Mouse (Mus musculus) layer of hippocampus, adult 18-20 months (tissue): ENCODE results near the gene Atp9a. TPM values are rescaled to one million over a fixed set of nuclear protein-coding genes. Genes with fewer than 3 reads are reported as not detected.

Experiments used
- DNase-seq, 2 experiments: peaks; one replicate each; pipeline ENCODE4 v3.0.0; 2022; ENCODE audit warnings: low spot score in 2 of 2
- total RNA-seq, 2 experiments: library from RNA; stranded (reverse); gene quantifications; 2 replicates each; pipeline ENCODE4 v1.2.3; 2021

The Atp9a gene
- total RNA-seq, 2 experiments from 2014 or later, result 366 to 370 TPM

- no peak for DNase-seq
Observed at GRCm38 (mm10) chr2:168648171-168648570, 94.0 kb downstream of the Atp9a start.

- no peak for DNase-seq
Observed at GRCm38 (mm10) chr2:168644855-168645254, 97.4 kb downstream of the Atp9a start.

GRCm38 (mm10) chr2:168643524-168644177 is 98.6 kb downstream of the Atp9a start:
- no peak for DNase-seq

- DNase-seq, result no peak
Observed at GRCm38 (mm10) chr2:168642187-168642586, 100.0 kb downstream of the Atp9a start.

- DNase-seq, result no peak
Observed at GRCm38 (mm10) chr2:168640460-168640859, 101.7 kb downstream of the Atp9a start.

- no peak for DNase-seq
Observed at GRCm38 (mm10) chr2:168634881-168635280, 107.3 kb downstream of the Atp9a start.

GRCm38 (mm10) chr2:168633301-168633816 is 108.8 kb downstream of the Atp9a start:
- DNase-seq, result no peak

- no peak for DNase-seq
Observed at GRCm38 (mm10) chr2:168632543-168632942, 109.7 kb downstream of the Atp9a start.

GRCm38 (mm10) chr2:168628787-168629186 is 113.4 kb downstream of the Atp9a start:
- peak; percentile 39 to 82 for DNase-seq

GRCm38 (mm10) chr2:168627829-168628770 is 114.1 kb downstream of the Atp9a start:
- no peak for DNase-seq

GRCm38 (mm10) chr2:168626385-168626784 is 115.8 kb downstream of the Atp9a start:
- peak in 1 of 2 experiments; percentile 7 for DNase-seq

- no peak for DNase-seq
Observed at GRCm38 (mm10) chr2:168625091-168625490, 117.1 kb downstream of the Atp9a start.

GRCm38 (mm10) chr2:168621111-168621802 is 121.0 kb downstream of the Atp9a start:
- DNase-seq, result no peak

GRCm38 (mm10) chr2:168618205-168618717 is 123.9 kb downstream of the Atp9a start:
- DNase-seq, result no peak

GRCm38 (mm10) chr2:168615160-168615559 is 127.0 kb downstream of the Atp9a start:
- DNase-seq, result no peak

GRCm38 (mm10) chr2:168614170-168614872 is 127.9 kb downstream of the Atp9a start:
- DNase-seq, result no peak

- DNase-seq, result no peak
Observed at GRCm38 (mm10) chr2:168613092-168613880, 128.9 kb downstream of the Atp9a start.

GRCm38 (mm10) chr2:168610941-168611340 is 131.3 kb downstream of the Atp9a start:
- DNase-seq, result no peak

GRCm38 (mm10) chr2:168609653-168610248 is 132.5 kb downstream of the Atp9a start:
- DNase-seq, result peak in 1 of 2 experiments; percentile 27
